Mouse (Mus musculus): ENCODE measurements around the gene Gnai2. TPM values are rescaled to one million over a fixed set of nuclear protein-coding genes. Genes with fewer than 3 reads are reported as not detected.
A peak's percentile ranks its signal among the peaks of the same experiment; 100 is the strongest.

Gene Gnai2
- polyA plus RNA-seq, 1 experiment from 2014 or later = 146 TPM

DNA sequence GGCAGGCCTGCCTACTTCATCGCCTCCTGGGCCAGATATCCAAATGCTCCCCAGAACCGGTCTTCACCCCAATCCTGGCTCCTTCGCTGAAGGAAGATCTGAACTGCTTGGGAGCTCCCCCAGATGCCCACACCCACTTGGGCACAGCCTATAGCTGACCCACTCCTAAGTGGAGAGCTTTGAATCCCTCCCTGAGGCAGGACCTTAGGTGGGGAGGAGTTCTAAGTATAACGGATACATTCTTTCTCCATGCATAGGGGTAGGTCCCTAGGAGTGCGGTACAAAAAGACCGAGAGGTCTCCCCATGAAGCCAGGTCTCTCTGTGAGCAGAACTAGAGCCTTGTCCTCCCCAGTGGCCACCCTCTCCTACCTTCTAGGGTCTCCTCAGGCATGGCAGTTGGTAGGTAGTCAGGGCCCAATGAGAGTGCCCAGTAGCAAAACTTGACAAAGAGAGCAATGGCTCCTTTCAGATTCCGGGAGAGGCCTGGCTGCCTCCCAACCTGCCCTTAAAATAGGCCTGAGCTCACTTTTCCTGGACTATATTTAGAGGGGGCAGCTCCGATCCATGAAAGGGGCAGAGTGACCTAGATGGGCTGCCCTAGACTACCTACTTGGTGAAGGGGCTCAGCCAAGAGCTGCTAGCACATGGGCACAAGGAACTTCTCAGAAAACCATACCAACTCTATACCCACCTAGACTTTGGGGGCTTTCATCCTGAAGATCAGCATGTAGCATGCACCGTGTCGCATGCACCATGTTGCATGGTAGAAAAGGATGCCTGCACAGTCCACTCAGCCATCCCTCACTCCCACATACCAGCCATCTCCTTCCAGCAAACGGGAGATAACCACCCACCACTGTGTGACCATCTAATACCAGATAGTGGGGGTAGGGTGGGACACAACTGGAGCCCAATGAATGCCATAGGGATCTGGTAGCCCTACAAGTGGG lies 38.3 kb downstream of the Gnai2 start:
- DNase-seq (no peak), ATAC-seq (no peak)
- Histone ChIP-seq H3K9me3 (ENCODE audit: low read length) (no peaks in the 10 kb centered on the region), H3K36me3 (replicated peaks; ENCODE audit: insufficient read depth, low read length) (peaks cover 30% of the 10 kb centered on the region), H3K27ac (ENCODE audit: low read depth) (no peak overlapping the region), H3K4me1 (ENCODE audit: insufficient read depth) (peaks cover 6% of the 10 kb centered on the region), H3K4me2 (ENCODE audit: low read depth, low read length) (no peak overlapping the region), H3K4me3 (ENCODE audit: low read depth, low read length) (no peak overlapping the region), H3K9ac (replicated peaks) (no peak overlapping the region), H3K27me3 (ENCODE audit: insufficient read depth, low read length) (no peaks in the 10 kb centered on the region)
- TF ChIP-seq EP300 (IDR thresholded peaks at IDR 0.05; ENCODE audit: low read depth) (no peak), CTCF (IDR thresholded peaks at IDR 0.05; ENCODE audit: low read depth) (no peak)
- 83% methylated on average over 11 of the region's 11 CpGs for whole genome bisulfite sequencing (ENCODE audit: insufficient replicate concordance)

GRCm38 (mm10) chr9:107594281-107595062 lies 40.7 kb downstream of the Gnai2 start:
- ATAC-seq = no peak
- Histone ChIP-seq H3K9ac (replicated peaks) (no peak overlapping the region), H3K36me3 (replicated peaks; ENCODE audit: insufficient read depth, low read length) (peaks cover 53% of the 10 kb centered on the region), H3K27me3 (ENCODE audit: insufficient read depth, low read length) (no peaks in the 10 kb centered on the region), H3K4me3 (ENCODE audit: low read depth, low read length) (no peak overlapping the region), H3K4me1 (ENCODE audit: insufficient read depth) (peaks cover 15% of the 10 kb centered on the region), H3K4me2 (ENCODE audit: low read depth, low read length) (no peak overlapping the region), H3K9me3 (ENCODE audit: low read length) (no peaks in the 10 kb centered on the region), H3K27ac (ENCODE audit: low read depth) (no peak overlapping the region)
- DNase-seq = no peak
- TF ChIP-seq EP300 (IDR thresholded peaks at IDR 0.05; ENCODE audit: low read depth) (no peak), CTCF (IDR thresholded peaks at IDR 0.05; ENCODE audit: low read depth) (no peak)
- 85% methylated on average over 8 of the region's 8 CpGs for WGBS (ENCODE audit: insufficient replicate concordance)

DNA sequence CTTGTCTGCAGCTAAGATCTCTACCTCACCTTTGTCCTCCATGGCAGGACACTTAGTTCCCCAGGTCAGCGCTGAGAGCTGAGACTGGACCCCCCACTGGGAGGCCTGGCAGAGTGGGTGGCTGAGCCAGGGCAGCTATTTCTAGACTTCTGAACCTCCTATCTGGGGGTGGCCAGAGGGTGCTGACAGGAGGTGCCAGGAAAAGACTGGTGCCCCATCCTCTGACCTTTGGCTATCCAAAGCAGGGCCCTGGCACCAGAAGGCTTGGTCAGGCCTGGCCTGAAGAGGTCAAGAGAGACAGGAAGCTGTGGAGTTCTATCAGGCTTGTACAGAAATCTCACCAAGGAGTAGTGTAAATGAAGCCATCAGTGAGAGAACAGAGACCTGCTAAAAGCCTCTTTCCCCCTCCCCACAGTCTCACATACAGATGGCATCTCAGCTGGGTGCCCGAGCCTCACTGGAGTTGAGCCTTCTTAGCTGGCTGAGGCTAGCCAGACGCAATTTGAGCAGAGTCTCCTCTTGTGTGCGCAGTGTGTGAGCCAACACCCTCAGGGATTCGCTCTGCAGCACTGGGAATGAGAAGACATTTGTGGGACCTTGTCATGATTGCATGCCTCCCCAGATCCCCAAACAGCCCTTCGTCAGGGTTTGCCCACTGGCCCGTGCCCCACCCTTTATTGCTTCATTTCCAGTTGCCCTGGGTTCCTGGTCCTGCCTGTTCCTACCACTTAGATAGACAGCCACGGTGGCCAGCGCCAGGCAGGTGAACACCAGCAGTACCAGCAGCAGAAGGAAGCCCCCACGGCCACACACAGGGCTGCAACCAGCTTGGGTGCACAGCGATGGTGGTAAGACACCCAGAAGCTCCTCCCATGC lies 41.8 kb downstream of the Gnai2 start:
- ATAC-seq (no peak), DNase-seq (no peak)
- TF ChIP-seq EP300 (IDR thresholded peaks at IDR 0.05; ENCODE audit: low read depth) (no peak), CTCF (IDR thresholded peaks at IDR 0.05; ENCODE audit: low read depth) (no peak)
- no peak overlapping the region for H3K9ac ChIP-seq (replicated peaks)
- no peaks in the 10 kb centered on the region for H3K27me3 ChIP-seq (ENCODE audit: insufficient read depth, low read length)
- no peak overlapping the region for H3K4me3 ChIP-seq (ENCODE audit: low read depth, low read length)
- 85% methylated on average over 11 of the region's 11 CpGs for WGBS (ENCODE audit: insufficient replicate concordance)
- no peaks in the 10 kb centered on the region for H3K9me3 ChIP-seq (ENCODE audit: low read length)
- no peak overlapping the region for H3K27ac ChIP-seq (ENCODE audit: low read depth)
- peaks cover 53% of the 10 kb centered on the region for H3K36me3 ChIP-seq (replicated peaks; ENCODE audit: insufficient read depth, low read length)
- H3K4me1 ChIP-seq (ENCODE audit: insufficient read depth) = peaks cover 19% of the 10 kb centered on the region
- H3K4me2 ChIP-seq (ENCODE audit: low read depth, low read length) = no peak overlapping the region

DNA sequence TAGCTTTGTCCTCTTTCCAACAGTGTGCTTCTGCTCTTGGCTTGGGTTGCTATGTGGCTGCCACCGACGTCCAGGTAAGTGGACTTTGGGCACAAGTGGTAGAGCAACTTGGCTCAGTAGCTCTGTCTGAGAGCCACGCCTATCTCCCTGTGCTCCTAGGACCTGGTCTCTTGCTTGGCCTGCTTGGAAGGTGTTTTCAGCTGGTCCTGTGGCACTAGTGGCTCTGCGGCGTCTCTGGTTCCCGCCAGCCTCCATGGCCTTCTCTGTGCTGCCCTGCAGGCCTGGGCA lies 44.5 kb downstream of the Gnai2 start:
- Histone ChIP-seq H3K9me3 (ENCODE audit: low read length) (no peaks in the 10 kb centered on the region), H3K27me3 (ENCODE audit: insufficient read depth, low read length) (no peaks in the 10 kb centered on the region), H3K4me1 (ENCODE audit: insufficient read depth) (peaks cover 21% of the 10 kb centered on the region), H3K4me2 (ENCODE audit: low read depth, low read length) (peak overlapping the region; percentile 80), H3K9ac (replicated peaks) (peak overlapping the region; percentile 75; the same call in 1 of the 2 replicates), H3K27ac (ENCODE audit: low read depth) (no peak overlapping the region), H3K4me3 (ENCODE audit: low read depth, low read length) (peak overlapping the region; percentile 65), H3K36me3 (replicated peaks; ENCODE audit: insufficient read depth, low read length) (peaks cover 53% of the 10 kb centered on the region)
- ATAC-seq (no peak), DNase-seq (no peak)
- TF ChIP-seq EP300 (IDR thresholded peaks at IDR 0.05; ENCODE audit: low read depth) (no peak), CTCF (IDR thresholded peaks at IDR 0.05; ENCODE audit: low read depth) (no peak)
- 92% methylated on average over 6 of the region's 6 CpGs for WGBS (ENCODE audit: insufficient replicate concordance)

DNA sequence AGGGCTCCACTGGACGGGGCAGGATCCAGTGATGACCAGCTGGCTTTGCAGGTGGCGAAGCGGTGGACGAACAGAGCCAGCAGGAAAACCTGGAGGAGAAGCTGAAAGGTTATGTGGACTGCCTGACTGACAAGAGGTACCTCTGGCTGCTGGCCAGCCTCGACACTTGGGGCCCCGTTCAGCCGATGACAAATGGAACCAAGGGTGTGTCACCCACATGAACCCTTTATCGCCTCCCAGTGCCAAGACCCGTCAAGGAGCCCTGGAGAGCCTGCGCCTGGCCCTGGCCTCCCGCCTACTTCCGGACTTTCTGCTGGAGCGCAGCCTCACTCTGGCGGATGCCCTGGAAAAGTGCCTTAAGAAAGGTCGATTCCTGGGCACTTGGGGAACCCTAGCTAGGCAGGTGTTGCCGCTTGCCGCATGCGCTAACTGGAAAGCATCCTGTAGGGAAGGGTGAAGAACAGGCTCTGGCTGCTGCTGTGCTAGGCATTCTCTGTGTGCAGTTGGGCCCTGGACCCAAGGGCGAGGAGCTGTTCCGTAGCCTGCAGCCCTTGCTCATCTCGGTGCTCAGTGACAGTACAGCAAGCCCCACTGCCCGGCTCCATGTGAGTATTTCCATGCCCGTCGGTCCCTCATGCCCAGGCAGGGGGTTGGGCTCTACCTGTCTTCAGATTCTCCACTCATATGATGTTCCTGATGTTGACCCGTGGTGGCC lies 45.0 kb downstream of the Gnai2 start:
- Histone ChIP-seq H3K27me3 (ENCODE audit: insufficient read depth, low read length) (no peaks in the 10 kb centered on the region), H3K4me1 (ENCODE audit: insufficient read depth) (peaks cover 21% of the 10 kb centered on the region), H3K27ac (ENCODE audit: low read depth) (peak overlapping the region; percentile 90), H3K9me3 (ENCODE audit: low read length) (no peaks in the 10 kb centered on the region), H3K36me3 (replicated peaks; ENCODE audit: insufficient read depth, low read length) (peaks cover 53% of the 10 kb centered on the region), H3K4me3 (ENCODE audit: low read depth, low read length) (peak overlapping the region; percentile 65), H3K4me2 (ENCODE audit: low read depth, low read length) (peak overlapping the region; percentile 80), H3K9ac (replicated peaks) (peak overlapping the region; percentile 75)
- DNase-seq (peak; percentile 81), ATAC-seq (no peak)
- no peak for TF ChIP-seq EP300 (IDR thresholded peaks at IDR 0.05; ENCODE audit: low read depth)
- TF ChIP-seq CTCF (IDR thresholded peaks at IDR 0.05; ENCODE audit: low read depth) = peak; percentile 52
- 71% methylated on average over 25 of the region's 25 CpGs for WGBS (ENCODE audit: insufficient replicate concordance)
